Mouse (Mus musculus): Measurements from ENCODE around the gene Rab11b.

GRCm38 (mm10) chr17:33773426-33773825 lies 13.1 kb upstream of the Rab11b start:
- TF ChIP-seq CTCF (IDR thresholded peaks at IDR 0.05; ENCODE audit: extremely low read depth, insufficient read depth, low read length) (no peak), POLR2A (IDR thresholded peaks at IDR 0.05; ENCODE audit: extremely low read depth, insufficient read depth, low read length) (no peak)

Data from cortical plate, adult 2 months (tissue).